Mouse (Mus musculus) macrophage (primary cell): ENCODE data around the gene Dlat. TPM values are rescaled to one million over a fixed set of nuclear protein-coding genes. Genes with fewer than 3 reads are reported as not detected.
"Not testable (repeated sequence)": the region's sequence is repeated elsewhere in the genome, so short reads cannot be mapped to it uniquely, and the experiment has no call there.

Experiments
- H3K27ac ChIP-seq: fragments of 350-480 bp; formaldehyde crosslinking; 2 replicates; pipeline ENCODE4 v1.9.0; 2021
- H3K36me3 ChIP-seq: fragments of 350-480 bp; formaldehyde crosslinking; 2 replicates; pipeline ENCODE4 v1.9.0; 2021; ENCODE audit errors: inconsistent target
- H3K4me3 ChIP-seq: fragments of 350-480 bp; formaldehyde crosslinking; 2 replicates; pipeline ENCODE4 v1.9.0; 2021; ENCODE audit errors: inconsistent target
- H3K79me2 ChIP-seq: fragments of 350-480 bp; formaldehyde crosslinking; 2 replicates; pipeline ENCODE4 v1.9.0; 2021; ENCODE audit errors: inconsistent target
- WGBS: methylation state at CpG from one replicate; pipeline ENCODE4 v1.1.7; 2026; ENCODE audit warnings: inconsistent platforms; ENCODE audit not compliant: missing documents; 5-methylcytosine and 5-hydroxymethylcytosine counted together
- polyA plus RNA-seq: library from polyadenylated mRNA; stranded (reverse); fragments of 250-400 nt; gene quantifications from 3 replicates; pipeline ENCODE4 v1.2.4, GENCODE M21; 2018; ENCODE audit warnings: inconsistent platforms

Gene Dlat
- polyA plus RNA-seq, 1 experiment from 2014 or later = 17.0 TPM

GRCm38 (mm10) chr9:50630903-50631302 is 28.7 kb downstream of the Dlat start:
- not testable (repeated sequence) for H3K79me2 ChIP-seq, H3K27ac ChIP-seq, H3K36me3 ChIP-seq, H3K4me3 ChIP-seq
- WGBS = no CpG with 5 or more reads among the region's 8 CpGs

DNA sequence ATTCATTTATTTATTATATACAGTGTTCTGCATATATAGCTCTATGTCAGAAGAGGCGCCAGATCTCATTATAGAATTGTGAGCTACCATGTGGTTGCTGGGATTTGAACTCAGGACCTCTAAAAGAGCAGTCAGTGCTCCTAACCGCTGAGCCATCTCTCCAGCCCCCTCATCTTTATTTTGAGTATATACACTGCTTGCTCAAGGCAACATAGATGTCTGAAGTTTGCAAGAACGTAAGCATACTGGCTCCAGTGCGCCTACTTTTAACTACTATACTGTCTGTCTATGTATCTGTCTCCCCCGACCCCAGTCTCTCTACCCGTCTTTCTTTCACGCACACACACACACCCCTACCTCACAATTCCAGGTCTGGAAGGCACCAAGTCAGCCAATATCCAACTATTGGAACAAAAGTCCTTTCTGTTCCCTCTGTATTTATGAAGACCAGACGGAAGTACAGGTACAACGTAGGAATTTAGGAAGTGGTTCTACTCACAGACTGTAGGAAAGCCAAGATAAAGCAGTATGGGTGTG is 41.7 kb downstream of the Dlat start:
- Histone ChIP-seq H3K79me2 (peaks cover 38% of the 10 kb centered on the region), H3K36me3 (peaks cover 14% of the 10 kb centered on the region; the same call in 1 of the 2 replicates), H3K4me3 (peak overlapping the region; percentile 76), H3K27ac (no peak overlapping the region)
- 62% methylated on average over 9 of the region's 9 CpGs for whole genome bisulfite sequencing

DNA sequence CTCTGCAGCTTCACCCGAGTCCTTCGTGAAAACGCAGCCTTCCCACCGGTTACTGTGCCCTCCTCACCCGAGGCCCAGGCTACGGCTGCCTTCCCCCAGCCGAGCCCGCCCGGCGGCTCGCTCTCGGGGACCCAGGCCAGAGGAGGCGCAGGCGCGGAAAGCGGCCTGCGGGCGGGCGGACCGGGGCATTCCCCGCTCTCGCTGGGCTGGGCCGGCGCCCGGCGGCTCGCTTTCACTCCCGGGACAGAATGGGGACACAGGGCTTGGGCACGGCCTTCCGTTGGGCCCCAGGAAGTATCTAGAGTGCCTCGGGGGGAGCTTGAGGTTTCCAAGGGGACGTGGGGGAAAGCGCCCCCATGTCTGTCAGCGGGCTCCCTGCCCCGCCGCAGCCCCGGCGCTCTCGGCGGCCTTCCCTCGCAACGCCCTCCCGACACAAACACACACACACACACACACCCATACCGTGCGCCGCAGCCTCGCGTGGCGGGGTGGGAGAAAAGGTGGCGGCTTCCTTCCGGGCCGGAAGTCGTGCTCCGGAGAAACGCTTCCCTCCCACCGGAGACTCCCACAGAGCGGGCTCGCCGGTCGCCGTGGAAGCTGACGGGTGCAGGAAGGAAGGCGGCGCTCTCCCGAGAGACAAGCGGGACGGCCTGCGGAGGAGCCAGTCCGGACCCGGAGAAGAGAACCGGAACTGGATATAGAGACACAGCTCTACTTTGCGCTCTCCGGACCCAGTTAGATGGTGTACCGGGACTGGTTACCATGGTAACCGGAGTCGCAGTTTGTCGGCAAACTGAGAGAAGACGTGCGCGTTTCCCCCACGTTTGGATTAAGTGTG is 42.6 kb downstream of the Dlat start, which contains the start of the genes Pih1d2 and Nkapd1:
Gene Pih1d2 (plus strand): TSS at position 556 of the 838 bp plus-strand sequence.
Gene Nkapd1 (minus strand): TSS at position 699 of the 838 bp plus-strand sequence.
- H3K36me3 ChIP-seq = peaks cover 19% of the 10 kb centered on the region
- peak within 1 kb of the TSS; percentile 60 for H3K27ac ChIP-seq
- H3K4me3 ChIP-seq = peak within 1 kb of the TSS; percentile 76
- H3K79me2 ChIP-seq = peaks cover 41% of the 10 kb centered on the region
- WGBS = under 1% methylated on average over 66 of the region's 81 CpGs

- H3K27ac ChIP-seq = no peak overlapping the region
- 45% methylated on average over 10 of the region's 11 CpGs for WGBS
- peaks cover 26% of the 10 kb centered on the region for H3K36me3 ChIP-seq
- peak overlapping the region; percentile 76 for H3K4me3 ChIP-seq
- peaks cover 44% of the 10 kb centered on the region for H3K79me2 ChIP-seq
These were observed 43.4 kb downstream of the Dlat start for GRCm38 (mm10) chr9:50616161-50616560.

DNA sequence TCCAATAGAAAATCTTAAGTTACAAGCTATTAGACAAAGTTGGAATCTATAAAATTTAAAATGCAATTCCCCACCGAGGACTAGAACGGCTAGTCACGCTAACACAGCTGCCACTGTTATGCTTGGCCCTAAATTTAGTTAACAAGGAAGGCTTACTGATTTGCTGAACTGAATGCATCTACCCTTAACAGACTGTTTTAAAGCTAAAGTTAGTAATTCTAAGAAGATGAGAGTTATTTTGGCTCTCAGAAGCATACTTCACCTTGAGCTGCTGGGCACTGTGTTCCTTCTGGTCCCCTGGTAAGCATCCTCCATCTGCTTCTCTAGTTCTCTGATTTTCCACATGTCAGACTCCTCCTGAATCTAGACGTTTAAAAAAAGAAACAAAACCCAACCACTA is 47.5 kb downstream of the Dlat start:
- 90% methylated on average over 4 of the region's 4 CpGs for WGBS
- Histone ChIP-seq H3K36me3 (peaks cover 65% of the 10 kb centered on the region), H3K4me3 (no peak overlapping the region), H3K79me2 (peaks cover 53% of the 10 kb centered on the region), H3K27ac (no peak overlapping the region)

- Histone ChIP-seq H3K4me3 (peak overlapping the region; percentile 98), H3K36me3 (peaks cover 40% of the 10 kb centered on the region), H3K27ac (peak overlapping the region; percentile 71), H3K79me2 (peaks cover 61% of the 10 kb centered on the region)
- 3% methylated on average over 6 of the region's 6 CpGs for WGBS
These were observed 55.2 kb downstream of the Dlat start for GRCm38 (mm10) chr9:50604338-50604737.

DNA sequence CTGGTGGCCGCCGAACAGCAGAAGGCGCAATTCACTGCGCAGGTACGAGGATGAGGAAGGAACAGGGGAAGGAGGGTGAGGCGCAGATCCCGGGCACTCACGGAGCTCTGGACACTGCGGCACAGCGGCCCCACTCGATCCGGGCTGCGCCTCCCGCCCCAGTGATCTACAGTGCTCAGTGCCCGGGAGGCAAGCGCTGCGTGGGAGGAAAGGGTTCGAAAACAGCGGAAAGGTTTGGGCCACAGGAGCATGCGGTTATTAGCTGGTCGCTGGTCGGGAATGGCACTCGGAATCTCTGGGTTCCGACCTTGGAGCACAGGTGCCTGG is 55.6 kb downstream of the Dlat start:
- Histone ChIP-seq H3K27ac (peak overlapping the region; percentile 71), H3K4me3 (peak overlapping the region; percentile 98), H3K36me3 (peaks cover 40% of the 10 kb centered on the region), H3K79me2 (peaks cover 65% of the 10 kb centered on the region)
- whole genome bisulfite sequencing = 3% methylated on average over 22 of the region's 24 CpGs

GRCm38 (mm10) chr9:50603189-50603997 is 56.2 kb downstream of the Dlat start, which contains the start of the genes Sdhd and Timm8b:
TSS of gene Sdhd (minus strand) at chr9:50603812.
TSS of gene Timm8b (plus strand) at chr9:50603910.
- H3K79me2 ChIP-seq = peaks cover 67% of the 10 kb centered on the region
- H3K4me3 ChIP-seq = peak within 1 kb of the TSS; percentile 98
- H3K36me3 ChIP-seq = peaks cover 40% of the 10 kb centered on the region
- H3K27ac ChIP-seq = peak within 1 kb of the TSS; percentile 71
- 1% methylated on average over 48 of the region's 48 CpGs for WGBS

DNA sequence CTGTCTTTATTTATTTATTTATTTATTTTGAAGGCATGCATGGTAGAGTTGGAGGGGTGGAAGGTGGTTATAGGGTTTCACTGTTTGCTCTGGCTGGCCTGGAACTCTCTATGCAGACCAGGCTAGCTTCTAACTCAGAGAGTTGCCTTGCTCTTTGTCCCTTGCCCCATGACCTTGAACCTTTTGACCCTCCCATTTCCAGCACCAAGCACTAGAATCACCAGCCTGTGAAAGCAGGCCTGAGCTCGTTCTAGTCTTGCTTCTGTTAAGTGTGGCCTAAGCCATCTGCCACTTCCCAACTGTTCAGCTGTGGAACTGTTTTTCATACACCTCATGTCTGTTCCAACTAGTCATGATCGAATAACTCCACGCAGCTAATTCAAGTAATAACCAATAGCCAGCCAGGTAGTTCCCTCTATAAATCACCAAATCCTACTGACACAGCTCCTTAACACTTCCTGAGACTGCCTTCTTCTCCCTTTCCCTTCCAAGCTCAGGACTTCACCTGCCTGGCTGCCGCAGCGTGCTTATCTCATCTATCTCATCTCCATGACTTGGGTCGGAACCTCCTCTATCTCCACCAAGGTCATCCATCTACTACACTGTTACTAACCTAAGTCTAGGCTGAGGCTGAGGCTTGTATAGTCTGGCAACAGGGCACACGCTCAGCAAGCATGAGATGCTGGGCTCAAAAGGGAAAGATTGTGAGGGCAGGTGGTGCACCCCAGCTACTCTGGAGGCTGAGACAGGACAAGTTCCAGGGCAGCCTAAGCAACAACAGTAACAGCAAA is 57.3 kb downstream of the Dlat start:
- H3K27ac ChIP-seq = peak overlapping the region; percentile 71; the same call in 1 of the 2 replicates
- H3K4me3 ChIP-seq = peak overlapping the region; percentile 98

GRCm38 (mm10) chr9:50601536-50601935 is 58.0 kb downstream of the Dlat start:
- H3K79me2 ChIP-seq = peaks cover 67% of the 10 kb centered on the region
- H3K27ac ChIP-seq = no peak overlapping the region
- 76% methylated on average over 6 of the region's 6 CpGs for WGBS
- H3K36me3 ChIP-seq = peaks cover 42% of the 10 kb centered on the region
- H3K4me3 ChIP-seq = no peak overlapping the region

More for the DNA sequence above, 57.3 kb downstream of the Dlat start:
- peaks cover 67% of the 10 kb centered on the region for H3K79me2 ChIP-seq
- 72% methylated on average over 7 of the region's 7 CpGs for WGBS
- H3K36me3 ChIP-seq = peaks cover 40% of the 10 kb centered on the region

- WGBS = 98% methylated on average over 8 of the region's 8 CpGs
- H3K79me2 ChIP-seq = peaks cover 32% of the 10 kb centered on the region
- H3K36me3 ChIP-seq = peaks cover 54% of the 10 kb centered on the region
- H3K4me3 ChIP-seq = no peak overlapping the region
- no peak overlapping the region for H3K27ac ChIP-seq
These were observed 62.6 kb downstream of the Dlat start for GRCm38 (mm10) chr9:50596973-50597372.

DNA sequence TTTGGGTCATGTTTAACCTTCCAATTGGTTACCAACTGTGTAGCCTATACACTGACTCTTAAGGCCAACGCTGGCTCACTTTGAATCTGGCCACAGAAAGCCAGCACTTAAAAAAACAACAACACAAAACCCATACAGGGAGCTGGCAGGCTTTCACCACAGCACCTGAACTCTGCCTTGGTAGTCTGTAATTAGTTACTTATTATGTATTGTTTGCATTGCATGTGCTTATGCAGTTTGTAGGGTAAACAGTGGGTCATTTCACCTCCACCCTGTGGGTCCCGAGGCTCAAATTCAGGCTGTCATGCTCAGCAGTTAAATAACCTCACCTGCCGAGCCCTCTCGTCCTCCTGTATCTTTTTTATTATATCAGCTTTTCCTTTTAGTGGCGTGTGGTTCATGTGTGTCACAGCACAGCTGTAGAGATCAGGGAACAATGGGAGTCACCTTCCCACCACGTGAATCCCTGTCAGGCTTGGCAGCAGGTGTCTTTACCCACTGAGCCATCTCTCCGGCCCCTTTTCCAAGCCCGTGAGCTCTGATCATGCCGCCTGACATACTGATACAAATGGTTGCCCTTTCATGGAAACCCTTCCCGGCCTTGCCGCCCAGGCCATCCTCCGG is 64.7 kb downstream of the Dlat start:
- H3K36me3 ChIP-seq = peaks cover 45% of the 10 kb centered on the region

DNA sequence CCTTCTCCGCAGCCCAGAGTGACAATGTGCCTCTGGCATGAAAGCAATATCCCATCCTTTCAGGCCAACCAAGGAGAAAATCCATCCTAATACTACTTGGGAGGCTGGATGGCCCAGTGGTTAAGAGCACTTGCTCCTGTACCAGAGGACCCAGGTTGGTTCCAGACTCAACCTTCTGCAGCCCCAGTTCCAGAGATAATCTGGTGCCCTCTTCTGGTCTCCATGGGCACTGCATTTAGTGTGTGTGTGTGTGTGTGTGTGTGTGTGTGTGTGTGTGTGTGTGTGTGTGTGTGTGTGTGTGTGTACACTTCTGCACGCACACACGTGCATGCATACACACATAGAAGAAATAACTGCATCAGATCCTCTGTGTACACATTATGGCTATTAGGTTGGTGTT is 66.0 kb downstream of the Dlat start:
- peaks cover 32% of the 10 kb centered on the region for H3K36me3 ChIP-seq
- H3K27ac ChIP-seq = no peak overlapping the region
- WGBS = 94% methylated on average over 2 of the region's 3 CpGs
- H3K79me2 ChIP-seq = no peaks in the 10 kb centered on the region; the same call in 1 of the 2 replicates
- H3K4me3 ChIP-seq = no peak overlapping the region

More for the DNA sequence above, 64.7 kb downstream of the Dlat start:
- H3K79me2 ChIP-seq = peaks cover 11% of the 10 kb centered on the region
- no peak overlapping the region for H3K27ac ChIP-seq
- no peak overlapping the region for H3K4me3 ChIP-seq
- 96% methylated on average over 12 of the region's 12 CpGs for WGBS
